Mouse (Mus musculus) left cerebral cortex, adult 2 months (tissue): ENCODE measurements around the gene Bcl9l. TPM values are rescaled to one million over a fixed set of nuclear protein-coding genes. Genes with fewer than 3 reads are reported as not detected.
A peak's percentile ranks its signal among the peaks of the same experiment; 100 is the strongest.

Source experiments
- DNase-seq, 2 experiments: peaks; one replicate each; pipeline ENCODE4 v3.0.0; 2021 to 2022; ENCODE audit warnings: low spot score in 2 of 2, mixed read lengths in 1 of 2; ENCODE audit errors: extremely low spot score in 1 of 2
- H3K27ac ChIP-seq: fragments of 200-600 bp; 2 replicates; pipeline ENCODE4 v1.8.1; 2022
- H3K4me3 ChIP-seq: fragments of 200-600 bp; 2 replicates; pipeline ENCODE4 v1.8.1; 2022
- CTCF ChIP-seq: fragments of 200-600 bp; IDR thresholded peaks from 2 replicates; pipeline ENCODE4 v1.8.1; 2022; ENCODE audit warnings: antibody characterized with exemption, mild to moderate bottlenecking, moderate library complexity
- intact Hi-C: fragments of 180-260 bp; cut with DNase I; formaldehyde crosslinking; loops from one replicate; pipeline ENCODE4 v1.15.1; 2025
- total RNA-seq, 2 experiments: library from RNA; stranded (reverse); gene quantifications; 2 replicates each; pipeline ENCODE4 v1.2.3; 2021

Bcl9l gene
- total RNA-seq, 2 experiments from 2014 or later, result 58.6 to 63.4 TPM

DNA sequence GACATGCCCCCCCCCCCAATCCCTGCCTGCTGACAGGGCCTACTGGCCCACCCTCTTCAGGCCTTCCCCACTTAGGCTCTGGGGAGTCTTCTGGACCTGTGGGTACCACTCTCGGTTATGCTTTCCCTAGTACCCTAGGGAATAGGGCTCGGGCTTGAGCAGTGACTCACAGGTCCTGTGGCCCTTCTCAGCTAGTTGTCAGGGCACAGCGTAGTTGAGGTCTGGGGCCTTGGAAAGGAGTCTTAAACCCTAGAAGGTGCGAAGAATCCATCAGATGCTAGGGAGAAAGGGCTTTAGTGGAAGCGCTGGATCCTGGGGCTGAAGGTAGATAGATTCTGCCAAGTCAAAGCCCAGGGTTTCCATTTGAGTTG lies 17.5 kb downstream of the Bcl9l start:
- H3K4me3 ChIP-seq, result no peak overlapping the region
- intact Hi-C loops, result loop anchor here (5.0 kb wide), 1 partner anchor 152 kb away; no protein-coding TSS in a partner anchor
- no peak for DNase-seq
- peak overlapping the region; percentile 30; the same call in 1 of the 2 replicates for H3K27ac ChIP-seq
- TF ChIP-seq CTCF, result no peak

DNA sequence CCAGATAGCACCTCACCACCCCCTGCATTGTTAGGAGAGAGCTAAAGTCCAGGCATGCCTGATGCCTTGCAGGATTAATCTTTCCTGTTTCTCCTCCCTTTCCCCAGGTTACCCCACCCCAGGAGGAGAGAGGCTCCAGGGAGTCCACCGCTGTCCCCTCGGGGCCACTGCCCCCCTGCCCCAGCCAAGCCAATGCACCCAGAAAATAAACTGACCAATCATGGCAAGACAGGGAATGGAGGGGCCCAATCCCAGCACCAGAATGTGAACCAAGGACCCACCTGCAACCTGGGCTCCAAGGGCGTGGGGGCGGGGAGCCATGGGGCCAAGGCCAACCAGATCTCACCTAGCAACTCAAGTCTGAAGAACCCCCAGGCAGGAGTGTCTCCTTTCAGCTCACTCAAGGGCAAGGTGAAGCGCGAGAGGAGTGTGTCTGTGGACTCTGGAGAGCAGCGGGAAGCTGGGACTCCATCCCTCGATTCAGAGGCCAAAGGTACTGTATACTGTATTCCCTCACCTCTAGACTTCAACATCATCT lies 18.1 kb downstream of the Bcl9l start:
- no peak overlapping the region for H3K4me3 ChIP-seq
- TF ChIP-seq CTCF, result no peak
- intact Hi-C loops, result loop anchor here (1.0 to 5.0 kb wide), 2 partner anchors 20 to 152 kb away; no protein-coding TSS in a partner anchor
- no peak for DNase-seq
- no peak overlapping the region for H3K27ac ChIP-seq

DNA sequence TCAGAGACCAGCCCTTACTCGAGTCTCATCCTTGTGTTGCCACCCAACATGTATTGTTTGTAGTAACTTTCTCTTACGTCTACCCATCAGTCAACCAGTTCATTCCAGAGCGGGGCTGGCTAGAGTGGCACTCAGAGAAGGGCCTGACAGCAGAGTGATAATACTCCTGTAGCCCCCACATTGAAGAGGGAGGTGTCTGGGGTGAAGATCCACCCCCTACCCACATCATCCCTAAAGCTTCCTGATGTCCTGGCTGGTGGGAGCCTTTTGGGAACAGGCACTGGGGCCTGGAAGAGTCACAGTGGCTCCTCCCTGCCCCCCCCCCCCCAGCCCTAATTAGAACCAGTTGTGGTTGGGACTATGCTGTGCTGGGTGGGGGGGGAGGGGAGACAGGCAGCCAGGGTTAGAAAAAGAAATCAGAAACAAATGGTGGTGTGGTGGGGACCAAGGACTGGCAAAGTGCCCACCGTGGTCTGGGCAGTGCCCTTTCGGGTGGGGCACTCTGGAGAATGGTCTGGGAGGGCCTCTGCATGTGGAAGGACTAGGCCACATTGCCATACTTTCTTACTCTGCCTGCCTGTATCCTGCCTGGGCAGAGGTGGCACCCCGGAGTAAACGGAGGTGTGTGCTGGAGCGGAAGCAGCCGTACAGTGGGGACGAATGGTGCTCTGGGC lies 18.7 kb downstream of the Bcl9l start:
- DNase-seq, result no peak
- Histone ChIP-seq H3K4me3 (no peak overlapping the region), H3K27ac (no peak overlapping the region)
- TF ChIP-seq CTCF, result no peak
- intact Hi-C loops, result loop anchor here (1.0 to 5.0 kb wide), 2 partner anchors 21 to 151 kb away; no protein-coding TSS in a partner anchor

DNA sequence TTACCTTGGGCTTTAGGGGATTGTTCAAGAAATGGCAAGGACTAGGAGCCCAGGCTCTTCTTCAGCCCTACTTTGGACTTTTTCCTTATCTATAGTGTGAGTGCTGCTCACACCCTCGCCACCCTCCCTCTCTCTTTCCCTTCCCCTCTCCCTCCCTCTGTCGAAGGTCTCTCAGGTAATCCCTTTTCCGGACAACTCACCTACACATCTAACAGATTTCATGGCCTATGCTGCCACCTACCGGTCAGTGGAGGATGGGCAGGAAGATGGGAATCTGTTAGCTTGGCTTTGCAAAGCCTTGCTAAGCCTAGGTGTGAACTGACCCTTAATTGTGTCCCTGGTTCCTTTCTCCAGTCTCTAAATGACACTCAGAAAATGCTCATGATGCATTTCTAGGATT lies 19.4 kb downstream of the Bcl9l start:
- Histone ChIP-seq H3K4me3 (no peak overlapping the region), H3K27ac (no peak overlapping the region)
- intact Hi-C loops, result loop anchor here (1.0 to 5.0 kb wide), 2 partner anchors 48 to 150 kb away; partner anchors contain the start of gene Upk2
- peak; percentile 77 to 84 for DNase-seq
- TF ChIP-seq CTCF, result peak; percentile 96

DNA sequence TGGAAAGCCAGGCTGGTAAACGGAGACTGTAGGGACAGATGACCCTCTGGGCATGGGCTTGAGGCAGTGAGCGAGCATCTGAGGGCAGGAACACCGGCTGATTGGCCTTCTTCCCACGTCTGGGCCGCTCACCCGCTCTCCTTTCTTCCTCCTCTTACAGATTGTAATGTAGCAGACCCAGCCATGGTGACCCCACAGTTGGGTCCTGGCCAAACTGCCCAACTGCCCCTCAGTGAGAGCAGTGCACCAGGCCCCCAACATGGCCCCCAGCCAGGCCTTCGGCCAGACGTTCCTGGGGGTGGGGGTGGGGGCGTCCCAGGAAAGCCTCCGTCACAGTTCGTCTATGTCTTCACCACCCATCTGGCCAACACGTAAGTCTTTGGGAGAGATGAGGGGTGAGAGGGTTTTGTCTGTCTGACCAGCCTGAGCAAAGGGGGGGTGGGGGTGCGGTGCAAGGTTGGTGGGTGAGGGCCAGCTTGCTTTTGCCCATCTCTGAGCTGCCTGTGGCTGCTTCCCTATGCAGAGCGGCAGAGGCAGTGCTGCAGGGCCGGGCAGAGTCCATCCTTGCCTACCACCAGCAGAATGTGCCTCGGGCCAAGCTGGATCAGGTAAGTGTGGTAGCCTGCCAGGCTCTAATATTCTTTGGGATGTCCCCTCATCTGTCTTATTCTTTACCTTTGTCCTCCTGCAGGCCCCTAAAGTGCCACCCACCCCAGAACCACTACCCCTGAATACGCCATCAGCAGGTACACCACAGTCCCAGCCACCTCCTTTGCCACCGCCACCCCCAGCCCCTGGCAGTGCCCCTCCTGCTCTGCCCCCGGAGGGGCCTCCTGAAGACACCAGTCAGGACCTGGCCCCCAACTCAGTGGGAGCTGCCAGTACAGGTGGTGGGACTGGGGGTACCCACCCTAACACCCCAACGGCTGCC lies 22.5 kb downstream of the Bcl9l start:
- TF ChIP-seq CTCF, result no peak
- Histone ChIP-seq H3K27ac (no peak overlapping the region), H3K4me3 (no peak overlapping the region)
- peak in 1 of 2 experiments; percentile 13 for DNase-seq
- intact Hi-C loops, result loop anchor here (5.0 kb wide), 1 partner anchor 147 kb away; no protein-coding TSS in a partner anchor

DNA sequence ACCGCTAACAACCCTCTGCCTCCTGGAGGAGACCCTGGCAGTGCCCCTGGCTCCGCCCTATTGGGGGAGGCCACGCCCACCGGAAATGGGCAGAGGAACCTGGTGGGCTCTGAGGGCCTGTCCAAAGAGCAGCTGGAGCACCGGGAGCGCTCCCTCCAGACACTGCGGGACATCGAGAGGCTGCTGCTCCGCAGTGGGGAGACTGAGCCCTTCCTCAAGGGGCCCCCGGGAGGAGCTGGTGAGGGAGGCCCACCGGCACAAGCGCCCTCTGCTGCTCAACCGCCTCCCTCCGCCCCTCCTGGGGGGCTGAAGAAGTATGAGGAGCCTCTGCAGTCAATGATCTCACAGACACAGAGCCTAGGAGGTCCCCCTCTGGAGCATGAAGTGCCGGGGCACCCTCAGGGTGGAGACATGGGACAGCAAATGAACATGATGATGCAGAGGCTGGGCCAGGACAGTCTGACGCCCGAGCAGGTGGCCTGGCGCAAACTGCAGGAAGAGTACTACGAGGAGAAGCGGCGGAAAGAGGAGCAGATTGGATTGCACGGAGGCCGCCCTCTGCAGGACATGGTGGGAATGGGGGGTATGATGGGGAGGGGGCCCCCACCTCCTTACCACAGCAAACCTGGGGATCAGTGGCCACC lies 23.3 kb downstream of the Bcl9l start:
- Histone ChIP-seq H3K27ac (no peak overlapping the region), H3K4me3 (no peak overlapping the region)
- intact Hi-C loops, result no loop called here
- DNase-seq, result no peak
- TF ChIP-seq CTCF, result no peak

DNA sequence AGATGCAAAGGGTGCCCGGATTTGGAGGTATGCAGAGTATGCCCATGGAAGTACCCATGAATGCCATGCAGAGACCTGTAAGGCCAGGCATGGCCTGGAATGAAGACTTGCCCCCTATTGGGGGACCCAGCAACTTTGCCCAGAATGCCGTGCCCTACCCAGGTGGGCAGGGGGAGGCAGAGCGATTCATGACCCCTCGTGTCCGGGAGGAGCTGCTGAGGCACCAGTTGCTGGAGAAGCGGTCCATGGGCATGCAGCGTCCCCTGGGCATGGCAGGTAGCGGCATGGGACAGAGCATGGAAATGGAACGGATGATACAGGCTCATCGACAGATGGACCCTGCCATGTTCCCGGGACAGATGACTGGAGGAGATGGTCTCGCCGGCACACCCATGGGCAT lies 23.9 kb downstream of the Bcl9l start:
- no peak for TF ChIP-seq CTCF
- no peak overlapping the region for H3K27ac ChIP-seq
- no peak overlapping the region for H3K4me3 ChIP-seq
- intact Hi-C loops, result no loop called here
- DNase-seq, result no peak

DNA sequence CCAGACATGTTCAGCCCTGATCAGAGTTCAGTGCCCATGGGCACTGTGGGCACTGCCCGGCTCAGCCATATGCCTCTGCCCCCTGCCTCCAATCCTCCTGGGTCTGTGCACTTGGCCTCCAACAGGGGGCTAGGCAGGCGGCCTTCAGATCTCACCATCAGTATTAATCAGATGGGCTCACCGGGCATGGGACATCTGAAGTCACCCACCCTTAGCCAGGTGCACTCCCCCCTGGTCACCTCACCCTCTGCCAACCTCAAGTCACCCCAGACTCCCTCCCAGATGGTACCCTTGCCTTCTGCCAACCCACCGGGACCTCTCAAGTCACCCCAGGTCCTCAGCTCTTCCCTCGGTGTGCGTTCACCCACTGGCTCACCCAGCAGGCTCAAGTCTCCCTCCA lies 24.7 kb downstream of the Bcl9l start:
- intact Hi-C loops, result no loop called here
- H3K27ac ChIP-seq, result no peak overlapping the region
- H3K4me3 ChIP-seq, result no peak overlapping the region
- TF ChIP-seq CTCF, result no peak
- DNase-seq, result no peak

DNA sequence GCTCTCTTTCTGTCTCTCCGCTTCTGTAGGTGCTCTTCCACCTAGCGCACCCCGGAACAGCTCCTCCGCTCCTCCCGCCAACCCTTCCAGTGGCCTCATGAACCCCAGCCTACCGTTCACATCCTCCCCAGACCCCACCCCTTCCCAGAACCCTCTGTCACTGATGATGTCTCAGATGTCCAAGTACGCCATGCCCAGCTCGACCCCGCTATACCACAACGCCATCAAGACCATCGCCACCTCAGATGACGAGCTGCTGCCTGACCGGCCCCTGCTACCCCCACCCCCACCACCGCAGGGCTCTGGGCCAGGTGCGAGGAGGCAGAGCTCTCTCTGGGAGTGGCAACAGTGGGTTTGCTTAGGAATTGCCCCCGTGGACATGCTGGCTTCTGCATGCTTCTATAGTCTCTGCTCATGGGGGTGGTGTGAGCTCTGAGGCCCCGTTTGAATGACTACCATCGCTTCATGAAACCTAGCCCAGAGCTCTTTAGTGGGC lies 25.5 kb downstream of the Bcl9l start:
- TF ChIP-seq CTCF, result no peak
- Histone ChIP-seq H3K27ac (no peak overlapping the region), H3K4me3 (no peak overlapping the region)
- intact Hi-C loops, result no loop called here
- DNase-seq, result no peak

DNA sequence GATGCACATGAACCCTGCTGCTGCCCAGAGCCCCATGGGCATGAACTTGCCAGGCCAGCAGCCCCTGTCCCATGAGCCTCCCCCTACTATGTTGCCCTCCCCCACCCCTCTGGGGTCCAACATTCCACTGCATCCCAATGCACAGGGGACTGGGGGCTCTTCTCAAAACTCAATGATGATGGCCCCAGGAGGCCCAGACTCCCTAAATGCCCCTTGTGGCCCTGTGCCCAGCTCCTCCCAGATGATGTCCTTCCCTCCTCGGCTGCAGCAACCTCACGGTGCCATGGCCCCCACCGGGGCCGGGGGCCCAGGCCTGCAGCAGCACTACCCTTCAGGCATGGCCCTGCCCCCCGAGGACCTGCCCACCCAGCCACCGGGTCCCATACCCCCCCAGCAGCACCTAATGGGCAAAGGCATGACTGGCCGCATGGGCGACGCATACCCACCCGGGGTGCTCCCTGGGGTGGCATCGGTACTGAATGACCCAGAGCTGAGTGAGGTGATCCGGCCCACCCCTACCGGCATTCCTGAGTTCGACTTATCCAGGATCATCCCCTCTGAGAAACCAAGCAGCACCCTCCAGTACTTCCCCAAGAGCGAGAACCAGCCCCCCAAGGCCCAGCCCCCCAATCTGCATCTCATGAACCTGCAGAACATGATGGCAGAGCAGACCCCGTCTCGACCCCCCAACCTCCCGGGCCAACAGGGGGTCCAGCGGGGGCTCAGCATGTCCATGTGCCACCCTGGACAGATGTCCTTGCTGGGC lies 26.3 kb downstream of the Bcl9l start:
- no peak overlapping the region for H3K4me3 ChIP-seq
- no peak for DNase-seq
- no peak overlapping the region for H3K27ac ChIP-seq
- intact Hi-C loops, result no loop called here
- no peak for TF ChIP-seq CTCF
